Comparison of ENCODE assay signal across 12 mouse cellular contexts in genomic region chr5:102045177-102045576, GRCm38 (mm10). TPM values are rescaled to one million over a fixed set of nuclear protein-coding genes. Genes with fewer than 3 reads are reported as not detected.
A peak's percentile ranks its signal among the peaks of the same experiment; 100 is the strongest.
DNase-seq lines count a peak whose midpoint lies in the region; ATAC-seq lines count a peak whose summit lies in the region.
"Had no signal": no experiment of that assay in that cellular context is flagged by ENCODE, and none has a peak within 500 bp of the region (broad histone marks: within the 10 kb centered on the region; RNA-seq: fewer than 3 reads in every experiment).

No protein-coding gene starts in this region.

- H3K27ac ChIP-seq in kidney, embryonic 15.5 days, result peak overlapping the region; percentile 43
- H3K27ac ChIP-seq in kidney, embryonic 14.5 days (ENCODE audit: low read depth, low read length), result no peak overlapping the region
- H3K27ac ChIP-seq: midbrain, embryonic 15.5 days had no signal

- no peaks in the 10 kb centered on the region for H3K27me3 ChIP-seq in kidney, embryonic 15.5 days
- no peaks in the 10 kb centered on the region for H3K27me3 ChIP-seq in kidney, embryonic 14.5 days (ENCODE audit: control insufficient read depth, insufficient read depth, low read length)
- H3K27me3 ChIP-seq: midbrain, embryonic 15.5 days had no signal

- H3K36me3 ChIP-seq in kidney, embryonic 15.5 days, result peaks cover 27% of the 10 kb centered on the region
- H3K36me3 ChIP-seq in kidney, embryonic 14.5 days (ENCODE audit: control insufficient read depth, insufficient read depth, low read length), result peaks cover 15% of the 10 kb centered on the region
- H3K36me3 ChIP-seq: G1E had no signal

- H3K4me1 ChIP-seq in kidney, embryonic 15.5 days, result peaks cover 13% of the 10 kb centered on the region; the same call in 1 of the 2 replicates
- no peaks in the 10 kb centered on the region for H3K4me1 ChIP-seq in kidney, embryonic 14.5 days (ENCODE audit: control insufficient read depth, insufficient read depth, low read length)
- H3K4me1 ChIP-seq: midbrain, embryonic 15.5 days had no signal

- no peaks in the 10 kb centered on the region for H3K9me3 ChIP-seq in kidney, embryonic 15.5 days (replicated peaks)
- no peaks in the 10 kb centered on the region for H3K9me3 ChIP-seq in kidney, embryonic 14.5 days (ENCODE audit: control insufficient read depth, low read length)
- H3K9me3 ChIP-seq: midbrain, embryonic 15.5 days had no signal

- no peak for DNase-seq in kidney, postnatal 36 days
- peak; percentile 54 for DNase-seq in c-Kit-negative CD71-positive TER-119-positive erythroid progenitor cells, embryonic 14.5 days (ENCODE audit: low read depth, low spot score)
- DNase-seq in lung, postnatal 10 days, result peak; percentile 13
- DNase-seq in cerebellum, postnatal 36 days, result no peak
- DNase-seq: spleen, adult 18-20 months; thymus, postnatal 36 days had no signal

- ATAC-seq in kidney, embryonic 15.5 days (replicated peaks; ENCODE audit: low FRiP score), result no peak; the same call in 1 of the 2 replicates
- peak; percentile 90 for ATAC-seq in erythroid progenitor cell, adult 5-6 weeks (replicated peaks; ENCODE audit: low FRiP score, poor library complexity, severe bottlenecking)
- ATAC-seq in cerebellum, adult (ENCODE audit: insufficient number of reproducible peaks, low FRiP score, low TSS enrichment), result no peak
- no peak for ATAC-seq in kidney, embryonic 14.5 days (ENCODE audit: low FRiP score, low TSS enrichment)
- ATAC-seq: midbrain, embryonic 15.5 days had no signal

- 78% methylated on average over 8 of the region's 8 CpGs for WGBS in kidney, embryonic 15.5 days
- WGBS in kidney, embryonic 14.5 days, result 79% methylated on average over 8 of the region's 8 CpGs

- H3K9ac ChIP-seq in kidney, embryonic 15.5 days, result no peak overlapping the region
- H3K9ac ChIP-seq in kidney, embryonic 14.5 days (ENCODE audit: low read depth, low read length), result no peak overlapping the region
- H3K9ac ChIP-seq: midbrain, embryonic 15.5 days had no signal

- H3K4me2 ChIP-seq in kidney, embryonic 15.5 days, result no peak overlapping the region
- H3K4me2 ChIP-seq in kidney, embryonic 14.5 days (replicated peaks; ENCODE audit: low read depth, low read length), result no peak overlapping the region
- H3K4me2 ChIP-seq: midbrain, embryonic 15.5 days had no signal

- H3K4me3 ChIP-seq in kidney, embryonic 15.5 days (replicated peaks), result no peak overlapping the region
- no peak overlapping the region for H3K4me3 ChIP-seq in kidney, embryonic 14.5 days (ENCODE audit: low read length)
- H3K4me3 ChIP-seq: midbrain, embryonic 15.5 days had no signal

RNA-seq across cellular contexts. Expression of gene Wdfy3, which starts 24.5 kb away (rescaled TPM):
- polyA plus RNA-seq in kidney, embryonic 15.5 days (2015; fragmentation: Nextera tagmentation; extraction: Ambion mirVana), result 19.7 and 20.8 TPM in 2 replicates
- 15.9 and 16.2 TPM in 2 replicates for total RNA-seq in erythroid progenitor cell, adult 5-6 weeks (2015; ENCODE audit: low replicate concordance)
- total RNA-seq in erythroid progenitor cell, adult 5-6 weeks (2017; ENCODE audit: low replicate concordance), result 13.7 and 17.8 TPM in 2 replicates
- polyA plus RNA-seq in kidney, embryonic 14.5 days (2014; fragmentation: Nextera tagmentation; extraction: Ambion mirVana), result 20.2 and 27.7 TPM in 2 replicates
- polyA plus RNA-seq: G1E had no signal

Comparison
In these comparisons a context has a peak if more than half of its experiments do, and no peak if none do; other contexts are left out.
1. DNase-seq: peak in c-Kit-negative CD71-positive TER-119-positive erythroid progenitor cells, embryonic 14.5 days (single experiment) and lung, postnatal 10 days (single experiment); none in kidney, postnatal 36 days (0 of 2) and cerebellum, postnatal 36 days (0 of 2).